Mouse (Mus musculus) cortical plate, adult 2 months (tissue): ENCODE measurements around the gene Xpot.

Experiments
- CTCF ChIP-seq: fragments of 200-500 bp; IDR thresholded peaks from 2 replicates; pipeline ENCODE4 v1.5.1; 2011; ENCODE audit warnings: mild to moderate bottlenecking, control low read depth, low read length; ENCODE audit not compliant: insufficient read depth; ENCODE audit errors: extremely low read depth
- POLR2A ChIP-seq: fragments of 200-500 bp; IDR thresholded peaks from 2 replicates; pipeline ENCODE4 v1.6.1; 2011; ENCODE audit warnings: mild to moderate bottlenecking, low read length, control low read depth; ENCODE audit not compliant: insufficient read depth; ENCODE audit errors: extremely low read depth

GRCm38 (mm10) chr10:121628561-121629040 is 2.5 kb upstream of the Xpot start:
- TF ChIP-seq POLR2A (no peak), CTCF (no peak)
